Comparison of ENCODE assay signal across 11 mouse cellular contexts in the genomic region with DNA sequence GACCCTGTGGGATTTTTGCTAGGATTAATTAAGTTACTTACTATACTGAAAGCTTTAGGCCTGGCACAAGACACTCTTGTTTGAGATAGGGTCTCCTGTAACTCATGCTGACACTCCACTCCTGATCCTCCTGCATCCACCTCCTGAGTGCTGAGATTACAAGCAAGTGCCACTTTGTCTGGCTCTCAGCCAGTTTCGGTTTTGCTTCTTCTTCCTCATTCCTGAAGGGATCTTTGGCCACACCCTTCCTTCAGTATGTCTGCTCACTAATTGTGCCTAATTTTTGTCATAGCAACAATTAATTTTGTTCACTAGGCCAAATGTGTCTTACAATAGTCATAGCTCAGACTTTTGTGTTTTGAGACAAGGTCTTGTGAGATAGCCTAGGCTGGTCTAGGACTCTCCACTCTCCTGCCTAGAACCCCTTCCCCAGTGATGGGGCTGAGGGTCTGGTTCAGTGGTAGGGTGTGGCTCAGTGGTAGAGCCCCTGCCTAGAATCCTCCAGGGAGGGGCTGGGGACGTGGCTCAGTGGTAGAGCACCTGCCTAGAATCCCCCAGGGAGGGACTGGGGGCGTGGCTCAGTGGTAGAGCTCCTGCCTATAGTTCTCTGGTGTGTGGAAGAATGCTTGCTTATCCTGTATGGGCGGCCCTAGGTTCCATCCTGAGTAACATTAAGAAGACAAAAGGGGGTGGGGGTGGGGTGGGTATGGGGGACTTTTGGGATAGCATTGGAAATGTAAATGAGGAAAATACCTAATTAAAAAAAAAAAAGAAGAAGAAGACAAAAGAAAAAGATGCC. TPM values are rescaled to one million over a fixed set of nuclear protein-coding genes. Genes with fewer than 3 reads are reported as not detected.
A peak's percentile ranks its signal among the peaks of the same experiment; 100 is the strongest.
DNase-seq lines count a peak whose midpoint lies in the region; ATAC-seq and TF ChIP-seq lines count a peak whose summit lies in the region.
"Had no signal": no experiment of that assay in that cellular context is flagged by ENCODE, and none has a peak within 500 bp of the region (broad histone marks: within the 10 kb centered on the region; RNA-seq: fewer than 3 reads in every experiment).

No protein-coding gene starts in this region.

- H3K36me3 ChIP-seq in liver, postnatal 0 days (replicated peaks; ENCODE audit: insufficient read depth, low read length), result no peaks in the 10 kb centered on the region
- H3K36me3 ChIP-seq: heart, embryonic 10.5 days had no signal

- intact Hi-C loops in left cerebral cortex, adult 2 months (cut with DNase I), result no loop called here

- H3K4me2 ChIP-seq in liver, postnatal 0 days (ENCODE audit: low read depth, low read length), result no peak overlapping the region

- H3K4me1 ChIP-seq in liver, postnatal 0 days (ENCODE audit: insufficient read depth), result no peaks in the 10 kb centered on the region; the same call in 1 of the 2 replicates

- no peak for ATAC-seq in liver, postnatal 0 days
- ATAC-seq in megakaryocyte progenitor cell, adult 5-6 weeks (replicated peaks; ENCODE audit: poor library complexity), result peak; percentile 68

- 59% methylated on average over 4 of the region's 4 CpGs for WGBS in liver, postnatal 0 days (ENCODE audit: insufficient replicate concordance)

- peaks cover 28% of the 10 kb centered on the region for H3K27me3 ChIP-seq in liver, postnatal 0 days (ENCODE audit: insufficient read depth, low read length)

- TF ChIP-seq CTCF in liver, postnatal 0 days (IDR thresholded peaks at IDR 0.05; ENCODE audit: low read depth), result no peak
- TF ChIP-seq CTCF in left cerebral cortex, adult 2 months (IDR thresholded peaks at IDR 0.05), result no peak

- H3K9me3 ChIP-seq in liver, postnatal 0 days (ENCODE audit: low read length), result 0 out of 2 replicates have a peak, but pooled peaks cover 2% of the 10 kb centered on the region
- H3K9me3 ChIP-seq: heart, embryonic 10.5 days had no signal

- no peak overlapping the region for H3K4me3 ChIP-seq in liver, postnatal 0 days (ENCODE audit: low read depth, low read length)
- H3K4me3 ChIP-seq in left cerebral cortex, adult 2 months, result no peak overlapping the region
- H3K4me3 ChIP-seq: heart, embryonic 10.5 days had no signal

- H3K9ac ChIP-seq in liver, postnatal 0 days (replicated peaks), result no peak overlapping the region

- DNase-seq in liver, postnatal 0 days, result peak; percentile 55
- DNase-seq in liver, result no peak
- DNase-seq in B cell, adult 2 months, result peak; percentile 59 to 64
- peak; percentile 91 for DNase-seq in R1 (ENCODE audit: low read depth, low spot score)
- DNase-seq in left cerebral cortex, adult 2 months (ENCODE audit: extremely low spot score in 1 of 2, low spot score in 2 of 2), result no peak
- no peak for DNase-seq in T-cell, adult 2 months (ENCODE audit: low spot score)
- DNase-seq: cerebellum, adult 8-10 months; heart, postnatal 36 days; spleen, adult 18-20 months had no signal

- no peak for TF ChIP-seq EP300 in liver, postnatal 0 days (IDR thresholded peaks at IDR 0.05; ENCODE audit: low read depth)

- no peak overlapping the region for H3K27ac ChIP-seq in liver, postnatal 0 days (ENCODE audit: low read depth)
- H3K27ac ChIP-seq in left cerebral cortex, adult 2 months, result no peak overlapping the region
- H3K27ac ChIP-seq: heart, embryonic 10.5 days had no signal

RNA-seq across cellular contexts. Expression of a gene that starts 16.6 kb away (rescaled TPM):
- polyA plus RNA-seq in liver, postnatal 0 days (2015; fragmentation: Nextera tagmentation; extraction: Ambion mirVana), result 9.2 and 10.7 TPM in 2 replicates
- total RNA-seq in megakaryocyte progenitor cell, adult 5-6 weeks (2015), result 110 and 118 TPM in 2 replicates
- 104 and 116 TPM in 2 replicates for total RNA-seq in megakaryocyte progenitor cell, adult 5-6 weeks (2017)
- 100 to 1,000 TPM; 107 to 117 TPM for total RNA-seq in left cerebral cortex, adult 2 months (2021)

Comparison
In these comparisons a context has a peak if more than half of its experiments do, and no peak if none do; other contexts are left out.
1. DNase-seq: peak in liver, postnatal 0 days (single experiment), B cell, adult 2 months (2 of 2) and R1 (single experiment); none in liver (single experiment), left cerebral cortex, adult 2 months (0 of 2) and T-cell, adult 2 months (single experiment).